Mouse (Mus musculus) heart, postnatal 0 days (tissue): ENCODE measurements around the gene Arfgap2. TPM values are rescaled to one million over a fixed set of nuclear protein-coding genes. Genes with fewer than 3 reads are reported as not detected.

Experiments
- ATAC-seq: fragments of 200-750 bp; cut with Nextera tagmentation; 2 replicates; pipeline ENCODE4 v1.8.0; 2017; ENCODE audit warnings: low read depth, moderate number of reproducible peaks, moderate library complexity; ENCODE audit not compliant: insufficient read depth
- DNase-seq: peaks from one replicate; pipeline ENCODE4 v3.0.0-alpha.2; 2016; ENCODE audit warnings: low spot score
- H3K27ac ChIP-seq: fragments of 300-500 bp; sonication (generic); 2 replicates; pipeline ENCODE4 v1.5.1; 2014; ENCODE audit warnings: low read depth, mild to moderate bottlenecking
- H3K27me3 ChIP-seq: fragments of 300-500 bp; sonication (generic); 2 replicates; pipeline ENCODE4 v1.6.1; 2014; ENCODE audit warnings: low read length, mixed read lengths; ENCODE audit not compliant: control insufficient read depth, insufficient read depth
- H3K36me3 ChIP-seq: fragments of 300-500 bp; sonication (generic); replicated peaks from 2 replicates; pipeline ENCODE4 v1.6.1; 2014; ENCODE audit warnings: low read length, mixed read lengths; ENCODE audit not compliant: control insufficient read depth, insufficient read depth
- H3K4me1 ChIP-seq: fragments of 300-500 bp; sonication (generic); 2 replicates; pipeline ENCODE4 v1.6.1; 2014; ENCODE audit warnings: antibody characterized with exemption; ENCODE audit not compliant: control insufficient read depth, insufficient read depth
- H3K4me2 ChIP-seq: fragments of 300-500 bp; sonication (generic); 2 replicates; pipeline ENCODE4 v1.6.1; 2014; ENCODE audit warnings: low read depth, mild to moderate bottlenecking, low read length, moderate library complexity
- H3K4me3 ChIP-seq: fragments of 300-500 bp; sonication (generic); 2 replicates; pipeline ENCODE4 v1.5.1; 2014; ENCODE audit warnings: low read depth, low read length
- H3K9ac ChIP-seq: fragments of 300-500 bp; sonication (generic); replicated peaks from 2 replicates; pipeline ENCODE4 v1.6.1; 2014; ENCODE audit warnings: low read depth, low read length, mixed read lengths
- H3K9me3 ChIP-seq: fragments of 300-500 bp; sonication (generic); replicated peaks from 2 replicates; pipeline ENCODE4 v1.6.1; 2016; ENCODE audit warnings: low read length; ENCODE audit not compliant: control insufficient read depth
- CTCF ChIP-seq: IDR thresholded peaks from 2 replicates; pipeline ENCODE4 v1.5.1; 2016; ENCODE audit warnings: antibody characterized with exemption, control low read depth, low read depth
- EP300 ChIP-seq: IDR thresholded peaks from 2 replicates; pipeline ENCODE4 v1.6.1; 2016; ENCODE audit warnings: antibody characterized with exemption, low read depth
- WGBS: fragments of 180-500 bp; shearing (Covaris S2); extraction: QIAGEN DNeasy Blood & Tissue Kit; methylation state at CpG from one replicate; pipeline ENCODE4 v1.1.7; 2014; 5-methylcytosine and 5-hydroxymethylcytosine counted together
- polyA plus RNA-seq: library from polyadenylated mRNA; unstranded; fragments of >200 nt; fragmentation: Nextera tagmentation; extraction: Ambion mirVana; gene quantifications from 2 replicates; pipeline ENCODE4 v1.2.1, GENCODE M21; 2015
- total RNA-seq: library from RNA; depleted of rRNA; stranded (reverse); fragments of >200 nt; gene quantifications from 2 replicates; pipeline ENCODE4 v1.2.3, GENCODE M21; 2014; ENCODE audit warnings: low replicate concordance

Arfgap2 gene
- total and polyA plus RNA-seq, 2 experiments from 2014 or later = 56.3 to 56.5 TPM

DNA sequence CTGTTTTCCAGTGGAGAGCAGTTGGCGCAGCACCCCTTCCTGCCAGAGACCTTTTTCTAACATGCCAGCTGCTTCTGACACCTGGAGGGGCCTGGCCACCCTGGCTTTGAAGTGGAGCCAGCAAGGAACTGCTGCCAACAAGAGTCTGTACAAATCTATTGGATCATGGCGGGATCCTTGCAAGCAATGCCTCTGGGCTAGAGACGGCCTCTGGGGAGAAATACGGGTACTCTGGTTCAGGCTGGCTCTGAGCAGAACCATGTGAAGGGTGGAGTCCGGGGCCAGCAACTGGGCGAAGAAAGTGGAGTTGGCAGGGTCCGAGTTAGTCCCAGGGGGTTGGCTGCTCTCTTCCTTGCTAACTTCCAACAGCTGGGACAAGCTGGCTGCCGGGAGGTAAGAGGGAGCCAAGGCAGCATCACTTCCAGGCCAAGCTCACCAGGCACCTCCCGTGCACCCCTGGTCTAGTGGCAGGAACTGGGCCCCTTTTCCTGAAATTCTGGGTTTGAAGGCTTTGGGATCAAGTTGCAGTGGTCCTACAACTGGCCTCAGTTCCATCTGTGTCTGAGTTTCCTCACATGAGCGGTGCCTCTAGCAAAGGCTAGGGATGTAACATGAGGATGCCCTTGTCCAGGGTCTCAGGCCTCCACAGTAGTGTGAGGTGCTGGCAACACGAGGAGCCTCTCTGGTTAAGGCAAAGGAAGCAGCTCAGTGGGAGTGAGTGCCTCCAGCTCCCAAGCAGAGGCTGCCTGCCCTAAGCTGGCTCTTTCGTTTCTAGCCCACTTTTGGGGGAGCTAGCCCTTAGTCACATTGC lies 26.6 kb downstream of the Arfgap2 start:
- TF ChIP-seq CTCF = no peak
- no peak for TF ChIP-seq EP300
- no peak for ATAC-seq
- no peak overlapping the region for H3K9ac ChIP-seq
- H3K4me3 ChIP-seq = no peak overlapping the region
- 61% methylated on average over 12 of the region's 12 CpGs for WGBS
- H3K9me3 ChIP-seq = no peaks in the 10 kb centered on the region
- no peaks in the 10 kb centered on the region for H3K27me3 ChIP-seq
- H3K36me3 ChIP-seq = no peaks in the 10 kb centered on the region
- H3K4me1 ChIP-seq = no peaks in the 10 kb centered on the region
- H3K27ac ChIP-seq = no peak overlapping the region
- no peak for DNase-seq
- H3K4me2 ChIP-seq = no peak overlapping the region

DNA sequence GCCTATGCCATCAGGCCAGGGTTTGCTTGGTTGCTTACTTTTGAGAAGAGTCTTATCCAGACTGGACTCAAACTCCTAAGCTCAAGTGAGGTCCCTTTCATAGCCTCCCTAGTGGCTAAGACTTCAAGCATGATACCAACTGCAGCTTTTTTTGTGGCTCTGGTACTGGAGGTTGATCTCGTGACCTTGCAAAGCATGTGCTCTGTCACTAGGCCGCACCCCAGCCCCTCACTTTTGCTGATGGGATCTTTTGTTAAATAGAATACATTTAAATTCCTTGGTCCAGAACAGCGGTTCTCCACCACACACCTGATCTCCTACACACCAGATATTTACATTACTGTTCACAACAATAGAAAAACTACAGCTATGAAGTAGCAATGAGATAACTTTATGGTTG lies 29.5 kb downstream of the Arfgap2 start:
- Histone ChIP-seq H3K4me1 (no peaks in the 10 kb centered on the region), H3K36me3 (no peaks in the 10 kb centered on the region), H3K9me3 (no peaks in the 10 kb centered on the region), H3K4me3 (no peak overlapping the region), H3K9ac (no peak overlapping the region), H3K4me2 (no peak overlapping the region), H3K27me3 (no peaks in the 10 kb centered on the region), H3K27ac (no peak overlapping the region)
- no peak for TF ChIP-seq EP300
- no peak for TF ChIP-seq CTCF
- 90% methylated on average over 3 of the region's 3 CpGs for WGBS
- ATAC-seq (no peak), DNase-seq (no peak)

- TF ChIP-seq CTCF = no peak
- TF ChIP-seq EP300 = no peak
- Histone ChIP-seq H3K9me3 (no peaks in the 10 kb centered on the region), H3K4me2 (no peak overlapping the region), H3K9ac (no peak overlapping the region), H3K36me3 (no peaks in the 10 kb centered on the region), H3K27ac (no peak overlapping the region), H3K27me3 (no peaks in the 10 kb centered on the region), H3K4me3 (no peak overlapping the region), H3K4me1 (no peaks in the 10 kb centered on the region)
- 79% methylated on average over 5 of the region's 5 CpGs for WGBS
- DNase-seq (no peak), ATAC-seq (no peak)
Measured at GRCm38 (mm10) chr2:91295895-91296294, 31.1 kb downstream of the Arfgap2 start.

DNA sequence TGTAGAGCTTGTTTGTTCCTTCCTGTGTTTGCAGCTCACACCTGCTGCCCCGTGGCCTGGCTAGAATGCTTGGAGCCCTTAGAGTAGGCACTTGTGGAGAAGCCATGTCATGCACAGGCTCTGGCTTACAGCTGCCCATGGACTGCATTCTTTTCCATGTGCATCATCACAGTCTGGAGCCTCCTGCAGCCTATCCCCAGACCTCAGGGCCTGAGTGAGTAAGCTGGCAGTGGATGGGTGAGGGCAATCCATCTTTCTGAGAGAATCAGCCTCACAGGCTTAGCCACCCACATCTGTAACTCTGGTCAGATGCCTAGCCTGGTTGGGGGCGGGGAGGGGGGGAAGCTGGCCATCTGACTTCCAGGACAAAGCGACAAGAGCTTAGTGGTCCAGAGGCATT lies 34.4 kb downstream of the Arfgap2 start:
- DNase-seq (peak; percentile 16), ATAC-seq (peak; percentile 87)
- H3K4me1 ChIP-seq = no peaks in the 10 kb centered on the region
- H3K9ac ChIP-seq = no peak overlapping the region
- H3K9me3 ChIP-seq = no peaks in the 10 kb centered on the region
- no peak overlapping the region for H3K4me2 ChIP-seq
- no peak overlapping the region for H3K4me3 ChIP-seq
- TF ChIP-seq CTCF = no peak
- TF ChIP-seq EP300 = no peak
- no peaks in the 10 kb centered on the region for H3K27me3 ChIP-seq
- 28% methylated on average over 3 of the region's 3 CpGs for WGBS
- H3K36me3 ChIP-seq = no peaks in the 10 kb centered on the region
- peak overlapping the region; percentile 36; the same call in 1 of the 2 replicates for H3K27ac ChIP-seq

GRCm38 (mm10) chr2:91300784-91301183 lies 36.0 kb downstream of the Arfgap2 start:
- H3K4me3 ChIP-seq = no peak overlapping the region
- WGBS = 91% methylated on average over 2 of the region's 2 CpGs
- H3K4me1 ChIP-seq = no peaks in the 10 kb centered on the region
- no peaks in the 10 kb centered on the region for H3K9me3 ChIP-seq
- TF ChIP-seq CTCF (0 out of 2 replicates have a peak, but pooled peaks have one; percentile 7), EP300 (no peak)
- no peak overlapping the region for H3K27ac ChIP-seq
- no peak overlapping the region for H3K4me2 ChIP-seq
- H3K9ac ChIP-seq = no peak overlapping the region
- no peaks in the 10 kb centered on the region for H3K27me3 ChIP-seq
- no peaks in the 10 kb centered on the region for H3K36me3 ChIP-seq
- DNase-seq (no peak), ATAC-seq (no peak)

DNA sequence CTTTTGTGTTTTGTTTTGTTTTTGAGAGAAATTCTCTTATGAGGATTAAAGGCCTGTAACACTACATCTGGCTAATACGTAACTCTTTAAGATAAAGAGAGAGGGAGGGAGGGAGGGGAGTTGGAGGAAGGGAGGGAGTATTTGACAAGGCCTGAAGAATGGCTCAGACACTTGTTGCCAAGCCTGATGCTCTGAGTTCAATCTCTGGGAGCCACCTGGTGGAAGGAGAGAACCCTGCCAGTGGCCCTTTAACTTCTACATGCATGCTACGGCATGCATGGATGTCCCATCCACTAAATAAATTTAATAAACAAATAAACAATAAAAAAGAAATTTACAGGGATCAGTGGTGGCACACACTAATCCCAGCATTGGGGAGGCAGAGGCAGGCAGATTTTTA lies 37.1 kb downstream of the Arfgap2 start:
- no peak overlapping the region for H3K9ac ChIP-seq
- ATAC-seq (no peak), DNase-seq (peak; percentile 14)
- no peak overlapping the region for H3K4me2 ChIP-seq
- H3K27me3 ChIP-seq = no peaks in the 10 kb centered on the region
- H3K36me3 ChIP-seq = no peaks in the 10 kb centered on the region
- H3K4me1 ChIP-seq = no peaks in the 10 kb centered on the region
- H3K27ac ChIP-seq = no peak overlapping the region
- H3K9me3 ChIP-seq = no peaks in the 10 kb centered on the region
- H3K4me3 ChIP-seq = no peak overlapping the region
- 69% methylated on average over 2 of the region's 2 CpGs for WGBS
- TF ChIP-seq EP300 = no peak
- TF ChIP-seq CTCF = peak; percentile 11; the same call in 1 of the 2 replicates
